Mouse (Mus musculus): ENCODE data around the gene Tas2r117.

Gene Tas2r117

GRCm38 (mm10) chr6:132802518-132802917 is at the start of gene Tas2r117:
Gene Tas2r117, plus strand, starts transcription at chr6:132802818.
- TF ChIP-seq GATA4 (IDR thresholded peaks at IDR 0.05; ENCODE audit: insufficient replicate concordance, low read length): no peak

- no peak for TF ChIP-seq GATA4 (IDR thresholded peaks at IDR 0.05; ENCODE audit: insufficient replicate concordance, low read length)
Measured at GRCm38 (mm10) chr6:132754430-132754829, 48.2 kb upstream of the Tas2r117 start, which contains the start of gene Tas2r124. Gene Tas2r124, plus strand, starts transcription at chr6:132754730.

- no peak for TF ChIP-seq GATA4 (IDR thresholded peaks at IDR 0.05; ENCODE audit: insufficient replicate concordance, low read length)
Measured at GRCm38 (mm10) chr6:132761831-132762230, 40.8 kb upstream of the Tas2r117 start, which contains the start of gene Tas2r102. Gene Tas2r102, plus strand, starts transcription at chr6:132762131.

GRCm38 (mm10) chr6:132778062-132778461 is 24.6 kb upstream of the Tas2r117 start, which contains the start of gene Tas2r136:
Gene Tas2r136, minus strand, starts transcription at chr6:132778162.
- TF ChIP-seq GATA4 (IDR thresholded peaks at IDR 0.05; ENCODE audit: insufficient replicate concordance, low read length): no peak

GRCm38 (mm10) chr6:132795393-132795792 is 7.2 kb upstream of the Tas2r117 start:
- TF ChIP-seq GATA4 (IDR thresholded peaks at IDR 0.05; ENCODE audit: insufficient replicate concordance, low read length): no peak

DNA sequence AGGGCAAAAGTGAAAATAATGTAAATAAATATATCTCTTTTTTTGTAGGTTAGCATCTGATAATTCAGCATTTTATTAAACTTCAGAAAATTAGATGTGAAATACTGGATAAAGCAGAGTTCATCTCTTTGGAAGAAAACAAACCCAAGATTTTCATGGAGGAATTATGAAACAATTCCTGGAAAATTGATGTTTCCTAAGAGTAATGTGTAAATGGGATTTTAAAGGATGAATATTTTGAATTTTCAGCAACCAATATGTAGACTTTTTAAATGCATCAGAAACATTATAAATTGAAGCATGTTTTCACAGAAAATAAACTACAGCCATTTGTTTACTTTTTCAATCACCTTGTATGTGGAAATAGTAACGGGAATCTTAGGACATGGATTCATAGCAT is 44.2 kb downstream of the Tas2r117 start, which contains the start of gene Tas2r123:
Gene Tas2r123 (plus strand): TSS at position 301 of the 400 bp plus-strand sequence.
- no peak for TF ChIP-seq GATA4 (IDR thresholded peaks at IDR 0.05; ENCODE audit: insufficient replicate concordance, low read length)
